Mouse (Mus musculus) central nervous system, embryonic 18 days (tissue): ENCODE data around the gene Itgb8. TPM values are rescaled to one million over a fixed set of nuclear protein-coding genes. Genes with fewer than 3 reads are reported as not detected.

Experiments used
- polyA plus RNA-seq: library from polyadenylated mRNA; depleted of rRNA; stranded (reverse); fragments of >200 nt; gene quantifications from 2 replicates; pipeline ENCODE4 v1.2.3, GENCODE M21; 2012; rRNA removed

The Itgb8 gene
- polyA plus RNA-seq: 6.9 and 7.6 TPM in 2 replicates

GRCm38 (mm10) chr12:119238696-119239415 is at the start of gene Itgb8:
Gene Itgb8, minus strand, starts transcription at chr12:119238802.

Other genes with a start within 250 kb of the Itgb8 start
- gene Macc1, start 75.5 kb upstream of the Itgb8 start, polyA plus RNA-seq: 0.05 TPM in 2 replicates